Mouse (Mus musculus) left cerebral cortex, adult 18-20 months (tissue): ENCODE results near the gene Rabl3. TPM values are rescaled to one million over a fixed set of nuclear protein-coding genes. Genes with fewer than 3 reads are reported as not detected.
A peak's percentile ranks its signal among the peaks of the same experiment; 100 is the strongest.

ENCODE experiments used
- DNase-seq, 2 experiments: peaks; one replicate each; pipeline ENCODE4 v3.0.0; 2021 to 2022; ENCODE audit warnings: low spot score in 2 of 2, mixed read lengths in 1 of 2
- total RNA-seq, 2 experiments: library from RNA; stranded (reverse); gene quantifications; 2 replicates each; pipeline ENCODE4 v1.2.3; 2021

Rabl3 gene
- total RNA-seq, 2 experiments from 2014 or later: 8.3 TPM

- DNase-seq: peak in 1 of 2 experiments; percentile 28
Measured at GRCm38 (mm10) chr16:37585129-37585563, 45.5 kb downstream of the Rabl3 start.

- no peak for DNase-seq
Measured at GRCm38 (mm10) chr16:37590921-37591320, 51.2 kb downstream of the Rabl3 start.

GRCm38 (mm10) chr16:37591551-37591950 lies 51.9 kb downstream of the Rabl3 start:
- no peak for DNase-seq

- DNase-seq: no peak
Measured at GRCm38 (mm10) chr16:37597412-37597811, 57.7 kb downstream of the Rabl3 start.

DNA sequence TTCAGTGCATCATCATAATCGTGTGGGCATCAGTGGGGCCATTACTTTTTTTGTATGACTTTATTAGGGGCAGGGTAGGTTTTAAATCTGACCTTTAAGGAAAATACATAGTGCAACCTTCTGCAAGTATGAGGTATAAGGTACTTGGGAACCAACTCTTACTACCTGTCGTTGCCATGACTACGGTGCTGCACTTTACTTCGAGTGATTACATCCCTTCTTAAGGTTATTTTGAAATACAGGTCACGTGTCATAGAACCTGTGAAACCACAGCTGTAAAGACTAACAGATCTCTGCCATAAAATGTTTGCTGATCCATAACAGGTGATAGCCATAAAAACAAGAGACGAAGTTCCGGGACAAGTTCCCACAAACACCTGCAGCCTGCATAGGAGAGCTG lies 58.8 kb downstream of the Rabl3 start:
- no peak for DNase-seq

DNA sequence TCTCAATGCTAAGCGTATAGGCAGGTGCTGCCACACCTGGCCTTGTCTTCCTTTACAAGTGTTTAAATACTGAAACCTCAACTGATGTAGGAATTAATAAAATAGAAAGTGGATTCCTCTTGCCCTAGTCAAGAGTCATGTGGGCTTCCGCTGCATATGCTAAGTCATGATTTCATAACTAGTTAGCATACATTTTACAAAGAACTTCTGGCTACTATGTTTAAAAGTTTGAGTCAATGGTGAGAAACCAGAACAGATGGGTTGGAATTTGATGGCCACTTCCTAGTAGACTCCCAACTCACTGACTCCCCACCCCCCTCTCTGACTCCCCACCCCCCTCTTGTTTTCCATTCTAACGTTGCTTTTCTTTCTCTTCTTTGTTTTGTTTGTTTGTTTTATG lies 59.6 kb downstream of the Rabl3 start:
- DNase-seq: no peak

DNA sequence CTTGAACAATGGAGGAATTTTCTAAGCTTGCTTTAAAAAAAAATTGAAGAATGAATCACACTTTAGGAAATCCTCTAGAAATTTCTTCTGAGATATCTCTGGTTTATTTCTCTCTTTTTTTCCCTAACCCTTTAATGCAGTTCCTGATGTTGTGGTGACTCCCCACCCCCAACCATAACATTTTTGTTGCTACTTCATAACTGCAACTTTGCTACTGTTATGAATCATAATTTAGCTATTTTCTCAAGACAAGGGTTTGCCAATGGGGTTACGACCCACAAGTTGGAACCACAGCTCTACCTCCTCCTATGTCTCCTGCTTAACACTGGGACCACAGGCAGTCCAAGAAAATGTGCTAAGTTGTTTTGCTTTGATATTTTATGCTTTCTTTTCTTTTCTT lies 63.7 kb downstream of the Rabl3 start:
- no peak for DNase-seq

DNA sequence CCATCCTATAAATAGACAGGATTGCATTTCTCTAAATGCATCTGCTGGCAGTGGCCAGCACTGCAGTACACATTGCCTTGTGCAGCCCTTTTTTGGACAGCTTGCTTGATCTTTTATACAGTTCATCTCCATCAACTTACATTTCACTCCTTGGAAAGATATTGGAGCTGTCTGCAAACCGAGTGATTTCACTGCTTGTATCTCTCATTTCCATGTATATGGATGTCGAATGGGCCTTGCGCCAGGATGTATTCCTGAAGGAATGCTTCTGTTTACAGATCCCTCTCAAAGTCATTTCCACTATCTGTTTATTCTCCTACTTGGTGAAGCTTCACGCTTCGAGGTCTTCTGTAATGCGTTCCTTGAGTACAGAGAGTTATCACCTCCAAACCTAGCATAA lies 64.6 kb downstream of the Rabl3 start:
- no peak for DNase-seq

DNA sequence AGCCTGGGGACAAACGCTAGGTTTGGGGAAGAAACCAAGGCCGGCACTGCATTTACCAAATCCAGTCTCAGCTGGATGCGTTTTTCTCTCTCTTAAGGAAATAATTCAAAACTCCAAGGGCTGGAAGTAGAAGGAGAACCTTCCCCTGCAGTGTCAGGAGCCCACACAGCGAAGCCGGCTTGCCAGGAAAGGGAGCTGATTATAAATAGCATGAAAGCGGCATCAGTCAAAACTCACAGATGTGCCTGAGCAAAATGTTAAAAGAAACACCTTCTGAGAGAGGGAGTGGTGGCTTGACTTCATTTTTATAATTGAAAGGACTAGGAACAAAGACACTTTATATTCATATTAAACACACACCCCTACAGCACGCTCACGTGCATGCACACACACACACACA lies 70.6 kb downstream of the Rabl3 start:
- peak; percentile 48 to 63 for DNase-seq

GRCm38 (mm10) chr16:37611072-37611471 lies 71.4 kb downstream of the Rabl3 start:
- DNase-seq: no peak

DNA sequence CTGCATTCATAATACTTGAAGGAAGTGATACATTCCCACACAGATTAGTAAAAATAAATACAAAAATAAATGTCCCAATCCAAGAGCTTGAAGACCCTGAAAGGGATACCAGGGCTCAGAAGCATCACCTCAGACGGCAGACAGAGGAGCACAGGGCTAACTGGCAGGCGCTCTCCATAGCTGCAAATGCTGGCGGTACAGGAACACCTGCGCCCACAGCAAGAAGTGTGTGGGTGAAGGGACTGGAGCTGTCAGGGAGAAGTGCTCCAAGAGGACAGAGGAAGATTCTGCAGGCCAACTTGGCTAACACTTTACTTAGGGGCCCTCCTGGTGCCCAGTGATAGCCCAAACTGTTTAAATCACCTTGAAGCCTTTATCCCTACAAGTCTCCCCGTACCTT lies 72.3 kb downstream of the Rabl3 start:
- DNase-seq: peak; percentile 38 to 54

- DNase-seq: no peak
Measured at GRCm38 (mm10) chr16:37614540-37614939, 74.9 kb downstream of the Rabl3 start.

- no peak for DNase-seq
Measured at GRCm38 (mm10) chr16:37615429-37615828, 75.7 kb downstream of the Rabl3 start.

- DNase-seq: peak in 1 of 2 experiments; percentile 20
Measured at GRCm38 (mm10) chr16:37616104-37616503, 76.4 kb downstream of the Rabl3 start.

DNA sequence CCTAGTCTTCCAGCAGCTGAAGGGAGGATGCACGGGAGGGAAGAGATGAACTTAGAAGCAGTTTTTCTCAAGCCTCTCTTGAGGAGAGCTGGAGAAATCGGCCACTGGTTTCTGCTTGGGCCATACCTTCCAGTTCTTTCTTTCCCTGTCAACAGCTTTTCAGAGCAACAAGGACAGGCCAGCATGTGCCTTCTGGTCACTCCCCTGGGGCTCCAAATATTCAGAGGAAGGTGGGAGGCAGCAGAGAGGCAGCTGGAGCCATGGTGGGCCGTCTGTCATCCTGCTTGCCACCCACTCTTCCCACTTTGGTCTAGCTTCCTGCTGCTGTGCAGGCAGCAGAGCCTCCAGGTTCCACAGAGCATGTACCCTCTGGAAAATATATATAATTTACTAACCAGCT lies 78.0 kb downstream of the Rabl3 start:
- peak; percentile 53 to 78 for DNase-seq

Other genes starting within 250 kb of the Rabl3 start
- 100 to 1,000 TPM; 109 to 119 TPM for gene Stxbp5l, start 154.9 kb upstream of the Rabl3 start, total RNA-seq
- 10 to 100 TPM; 15.1 to 15.5 TPM for gene Gtf2e1, start 96 bp upstream of the Rabl3 start, total RNA-seq
- gene Hgd, start 40.3 kb downstream of the Rabl3 start, total RNA-seq: not detected
- 10 to 100 TPM; 76.5 to 80.3 TPM for gene Ndufb4, start 114.6 kb downstream of the Rabl3 start, total RNA-seq
- gene Fstl1, start 237.0 kb downstream of the Rabl3 start, total RNA-seq: 10 to 100 TPM; 27.6 to 27.9 TPM